20 mouse cellular contexts compared by ENCODE assay signal in the genomic region with DNA sequence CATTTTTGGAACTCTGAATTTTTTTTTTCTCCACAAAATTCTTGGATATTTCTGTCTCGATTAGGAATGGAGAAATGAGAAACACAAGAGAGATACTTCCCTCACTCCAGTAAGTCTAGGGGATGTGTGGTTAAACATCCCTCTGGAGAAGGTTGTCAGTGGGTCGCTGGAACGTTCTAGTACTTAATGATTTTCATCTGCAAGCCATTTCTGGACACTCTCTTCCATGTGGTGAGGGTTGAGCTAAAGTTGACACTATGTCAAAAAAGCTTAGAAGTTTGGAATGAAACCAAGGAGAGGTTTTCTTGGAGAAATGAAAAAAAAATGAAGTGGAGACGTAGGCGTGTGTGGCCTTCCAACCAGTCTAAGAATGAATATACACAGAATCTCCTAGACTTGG.
"Had no signal": no experiment of that assay in that cellular context is flagged by ENCODE, and none has a peak within 500 bp of the region (broad histone marks: within the 10 kb centered on the region; RNA-seq: fewer than 3 reads in every experiment).

No protein-coding gene starts in this region.

- H3K27me3 ChIP-seq: intestine, embryonic 15.5 days; kidney, embryonic 15.5 days; limb, embryonic 13.5 days; liver, embryonic 13.5 days; midbrain, embryonic 12.5 days; midbrain, embryonic 15.5 days; neural tube, embryonic 13.5 days; stomach, embryonic 15.5 days had no signal

- H3K4me3 ChIP-seq: intestine, embryonic 15.5 days; kidney, embryonic 15.5 days; left cerebral cortex, adult 2 months; limb, embryonic 13.5 days; liver, embryonic 13.5 days; midbrain, embryonic 12.5 days; midbrain, embryonic 15.5 days; neural tube, embryonic 13.5 days; stomach, embryonic 15.5 days had no signal

- ATAC-seq: intestine, embryonic 15.5 days; midbrain, embryonic 15.5 days had no signal

- H3K9me3 ChIP-seq: intestine, embryonic 15.5 days; kidney, embryonic 15.5 days; limb, embryonic 13.5 days; liver, embryonic 13.5 days; midbrain, embryonic 12.5 days; midbrain, embryonic 15.5 days; neural tube, embryonic 13.5 days; stomach, embryonic 15.5 days had no signal

- H3K27ac ChIP-seq: intestine, embryonic 15.5 days; kidney, embryonic 15.5 days; left cerebral cortex, adult 2 months; limb, embryonic 13.5 days; liver, embryonic 13.5 days; macrophage; midbrain, embryonic 12.5 days; midbrain, embryonic 15.5 days; neural tube, embryonic 13.5 days; stomach, embryonic 15.5 days had no signal

- H3K9ac ChIP-seq: intestine, embryonic 15.5 days; kidney, embryonic 15.5 days; limb, embryonic 13.5 days; liver, embryonic 13.5 days; midbrain, embryonic 12.5 days; midbrain, embryonic 15.5 days; neural tube, embryonic 13.5 days; stomach, embryonic 15.5 days had no signal

- H3K36me3 ChIP-seq: intestine, embryonic 15.5 days; kidney, embryonic 15.5 days; limb, embryonic 13.5 days; liver, embryonic 13.5 days; midbrain, embryonic 12.5 days; midbrain, embryonic 15.5 days; neural tube, embryonic 13.5 days; stomach, embryonic 15.5 days had no signal

- H3K4me1 ChIP-seq: intestine, embryonic 15.5 days; kidney, embryonic 15.5 days; limb, embryonic 13.5 days; liver, embryonic 13.5 days; midbrain, embryonic 12.5 days; midbrain, embryonic 15.5 days; neural tube, embryonic 13.5 days; stomach, embryonic 15.5 days had no signal

- H3K4me2 ChIP-seq: intestine, embryonic 15.5 days; kidney, embryonic 15.5 days; limb, embryonic 13.5 days; liver, embryonic 13.5 days; midbrain, embryonic 12.5 days; midbrain, embryonic 15.5 days; neural tube, embryonic 13.5 days; stomach, embryonic 15.5 days had no signal

- DNase-seq: kidney, adult 11 months; kidney, adult 8-10 months; kidney, postnatal 10 days; kidney, postnatal 36 days; layer of hippocampus, postnatal 36 days; left cerebral cortex, postnatal 4 days; liver, embryonic 13.5 days; retina, postnatal 1 day; right cerebral cortex, postnatal 25 days; spleen, adult 18-20 months; thymus, postnatal 25 days had no signal
